Mouse (Mus musculus) kidney, adult 2 months (tissue): Measurements from ENCODE around the gene Pcdh8. TPM values are rescaled to one million over a fixed set of nuclear protein-coding genes. Genes with fewer than 3 reads are reported as not detected.

Source experiments
- DNase-seq: peaks from one replicate; pipeline ENCODE4 v3.0.0; 2021
- H3K27ac ChIP-seq: fragments of 200-500 bp; 2 replicates; pipeline ENCODE4 v1.5.1; 2012; ENCODE audit warnings: low read depth, low read length, control low read depth, inconsistent platforms; ENCODE audit not compliant: insufficient read depth
- H3K27me3 ChIP-seq: fragments of 200-500 bp; replicated peaks from 2 replicates; pipeline ENCODE4 v1.6.1; 2012; ENCODE audit warnings: mild to moderate bottlenecking, moderate library complexity, low read length, inconsistent platforms; ENCODE audit not compliant: control insufficient read depth, insufficient read depth
- H3K36me3 ChIP-seq: fragments of 200-500 bp; 2 replicates; pipeline ENCODE4 v1.6.1; 2012; ENCODE audit warnings: mild to moderate bottlenecking, moderate library complexity, low read length, inconsistent platforms; ENCODE audit not compliant: control insufficient read depth, insufficient read depth
- H3K4me1 ChIP-seq: fragments of 200-500 bp; 2 replicates; pipeline ENCODE4 v1.6.1; 2011; ENCODE audit warnings: low read length; ENCODE audit not compliant: control insufficient read depth, insufficient read depth
- H3K4me3 ChIP-seq: fragments of 200-500 bp; 2 replicates; pipeline ENCODE4 v1.5.1; 2011; ENCODE audit warnings: mild to moderate bottlenecking, low read depth, low read length, control low read depth; ENCODE audit not compliant: insufficient read depth
- CTCF ChIP-seq: fragments of 200-500 bp; conservative IDR thresholded peaks from 2 replicates; pipeline ENCODE4 v1.5.1; 2011; ENCODE audit warnings: low read depth, mild to moderate bottlenecking, control low read depth, low read length, moderate library complexity, mixed read lengths; ENCODE audit not compliant: insufficient read depth, insufficient read length
- POLR2A ChIP-seq: fragments of 200-500 bp; IDR thresholded peaks from one replicate; pipeline ENCODE4 v1.6.1; 2011; ENCODE audit warnings: low read depth, low read length, control low read depth
- WGBS: fragments of 180-500 bp; shearing (Covaris S2); methylation state at CpG from one replicate; pipeline ENCODE4 v1.1.7; 2018; 5-methylcytosine and 5-hydroxymethylcytosine counted together
- polyA plus RNA-seq: library from polyadenylated mRNA; depleted of rRNA; stranded (reverse); fragments of >200 nt; gene quantifications from 2 replicates; pipeline ENCODE4 v1.2.3, GENCODE M21; 2012

The Pcdh8 gene
- polyA plus RNA-seq, 1 experiment: 0.06 TPM

DNA sequence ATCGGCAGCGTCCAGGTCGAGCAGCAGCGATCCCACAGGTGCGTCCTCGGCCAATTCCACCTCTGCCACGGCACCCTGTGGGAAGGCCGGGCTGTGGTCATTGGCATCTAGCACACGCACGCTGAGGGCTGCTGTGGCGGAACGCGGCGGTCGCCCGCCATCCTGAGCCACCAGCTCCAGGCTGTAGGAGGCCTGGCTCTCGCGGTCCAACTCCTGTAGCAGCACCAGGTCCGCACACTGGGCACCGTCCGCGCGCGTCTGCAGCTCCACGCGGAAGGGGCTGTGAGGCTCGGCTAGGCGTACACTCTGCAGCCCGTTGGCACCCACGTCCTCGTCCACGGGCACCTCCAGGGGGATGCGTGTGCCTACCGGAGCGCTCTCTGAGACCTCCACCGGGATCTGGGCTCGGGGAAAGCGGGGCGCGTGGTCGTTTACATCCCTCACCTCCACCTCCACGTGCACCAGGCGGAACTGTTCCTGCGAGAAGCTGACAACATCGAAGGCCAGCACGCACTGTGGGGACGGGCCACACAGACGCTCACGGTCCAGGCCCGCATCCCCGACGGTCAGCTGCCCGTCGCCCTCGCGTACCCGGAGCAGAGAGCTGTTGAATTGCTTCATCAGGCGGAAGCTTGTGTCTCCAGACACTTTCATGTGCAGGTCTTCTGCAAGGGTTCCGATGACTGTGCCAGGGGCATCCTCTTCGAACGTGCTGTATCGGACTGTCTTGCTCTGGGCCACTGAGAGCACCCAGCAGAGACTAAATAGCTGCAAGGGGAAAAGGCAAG, 612 bp downstream of the Pcdh8 start:
- DNase-seq: no peak
- Histone ChIP-seq H3K4me3 (peak overlapping the region; percentile 38; the same call in 1 of the 2 replicates), H3K4me1 (peaks cover 8% of the 10 kb centered on the region; the same call in 1 of the 2 replicates), H3K27me3 (peaks cover 2% of the 10 kb centered on the region; the same call in 1 of the 2 replicates), H3K36me3 (no peaks in the 10 kb centered on the region), H3K27ac (no peak overlapping the region)
- 3% methylated on average over 61 of the region's 62 CpGs for WGBS
- TF ChIP-seq CTCF: no peak
- TF ChIP-seq POLR2A: no peak

DNA sequence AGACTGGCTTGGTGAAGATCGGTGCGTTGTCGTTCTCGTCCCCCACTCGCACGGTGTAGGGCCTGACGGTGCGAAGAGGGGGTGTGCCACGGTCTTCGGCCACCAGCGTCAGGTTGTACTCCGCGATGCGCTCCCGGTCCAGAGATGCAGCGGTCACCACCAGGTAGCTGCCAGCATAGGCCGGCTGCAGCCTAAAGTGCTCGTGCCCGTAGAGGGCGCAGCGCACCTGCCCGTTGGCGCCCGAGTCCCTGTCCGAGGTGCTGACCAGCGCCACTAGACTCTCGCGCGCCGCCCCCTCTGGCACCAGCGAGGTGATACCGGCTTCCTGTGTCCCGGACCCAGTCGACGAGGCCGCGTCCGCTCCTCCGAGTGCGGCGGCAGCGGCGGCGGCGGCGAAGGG, 1.5 kb downstream of the Pcdh8 start:
- Histone ChIP-seq H3K36me3 (no peaks in the 10 kb centered on the region), H3K27ac (no peak overlapping the region), H3K27me3 (peaks cover 2% of the 10 kb centered on the region; the same call in 1 of the 2 replicates), H3K4me1 (peaks cover 8% of the 10 kb centered on the region; the same call in 1 of the 2 replicates), H3K4me3 (no peak overlapping the region)
- DNase-seq: peak; percentile 87
- no peak for TF ChIP-seq POLR2A
- TF ChIP-seq CTCF: peak; percentile 73
- WGBS: 2% methylated on average over 46 of the region's 46 CpGs

DNA sequence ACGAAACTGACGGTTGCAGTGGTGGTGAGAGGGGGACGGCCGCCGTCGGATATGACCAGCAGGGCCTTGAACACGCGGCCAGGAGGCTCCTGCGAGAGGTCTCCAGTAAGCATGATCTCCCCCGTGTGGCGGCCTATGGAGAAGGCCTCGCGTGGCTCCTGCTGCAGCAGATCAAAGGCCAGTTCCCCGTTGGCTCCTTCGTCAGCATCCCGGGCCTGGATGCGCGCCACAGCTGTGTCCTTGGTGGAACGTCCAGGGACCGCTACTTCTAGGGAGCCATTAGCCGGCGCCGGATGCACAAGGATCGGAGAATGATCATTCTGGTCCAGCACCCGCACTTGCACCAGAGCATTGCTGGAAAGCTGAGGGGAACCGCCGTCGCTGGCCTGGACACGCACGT, 2.1 kb downstream of the Pcdh8 start:
- peak; percentile 39 for DNase-seq
- TF ChIP-seq CTCF (no peak), POLR2A (no peak)

DNA sequence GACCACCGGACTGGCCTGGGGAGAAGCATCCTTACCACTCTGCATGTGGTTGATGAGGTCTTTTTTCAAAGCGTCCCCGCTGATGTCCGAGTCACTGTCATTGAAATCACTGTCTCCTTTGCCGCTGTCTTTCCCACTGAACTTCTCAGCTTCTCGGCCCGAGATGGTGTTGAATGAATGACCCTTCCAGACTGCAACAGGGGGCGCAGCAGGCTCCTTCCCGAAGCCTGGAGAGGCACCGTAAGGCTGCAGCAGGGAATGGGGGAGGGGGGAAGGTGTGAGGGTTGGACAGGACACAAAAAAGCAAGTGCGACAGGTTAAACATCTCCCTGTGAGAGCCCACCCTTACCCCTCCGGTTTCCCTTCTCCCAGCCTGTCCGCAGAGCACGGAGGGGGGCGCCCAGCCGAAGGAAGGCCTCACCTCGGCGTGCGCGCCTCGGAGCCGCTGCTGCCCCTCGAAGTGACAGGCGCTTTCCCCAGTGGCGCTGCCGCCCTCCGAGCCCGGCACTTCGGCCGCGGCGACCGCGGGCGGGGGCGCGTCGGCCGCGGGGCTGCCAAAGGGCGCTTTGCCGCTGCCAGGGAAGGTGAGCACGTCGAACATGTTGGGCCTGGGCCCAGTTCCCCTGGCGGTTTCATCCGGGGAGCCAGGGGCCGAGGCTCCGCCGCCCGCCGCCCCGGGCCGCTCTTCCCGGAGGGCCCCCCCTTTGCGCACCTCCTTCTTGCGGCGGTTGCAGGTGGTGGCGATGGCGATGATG, 2.9 kb downstream of the Pcdh8 start:
- no peak for DNase-seq
- WGBS: 2% methylated on average over 58 of the region's 59 CpGs
- H3K36me3 ChIP-seq: no peaks in the 10 kb centered on the region
- H3K27ac ChIP-seq: no peak overlapping the region
- H3K4me3 ChIP-seq: no peak overlapping the region
- H3K27me3 ChIP-seq: peaks cover 2% of the 10 kb centered on the region; the same call in 1 of the 2 replicates
- H3K4me1 ChIP-seq: peaks cover 8% of the 10 kb centered on the region; the same call in 1 of the 2 replicates
- TF ChIP-seq POLR2A (no peak), CTCF (no peak)

More for the DNA sequence above, 2.1 kb downstream of the Pcdh8 start:
- peaks cover 2% of the 10 kb centered on the region; the same call in 1 of the 2 replicates for H3K27me3 ChIP-seq
- peaks cover 8% of the 10 kb centered on the region; the same call in 1 of the 2 replicates for H3K4me1 ChIP-seq
- 9% methylated on average over 30 of the region's 30 CpGs for WGBS
- H3K4me3 ChIP-seq: no peak overlapping the region
- no peak overlapping the region for H3K27ac ChIP-seq
- no peaks in the 10 kb centered on the region for H3K36me3 ChIP-seq

DNA sequence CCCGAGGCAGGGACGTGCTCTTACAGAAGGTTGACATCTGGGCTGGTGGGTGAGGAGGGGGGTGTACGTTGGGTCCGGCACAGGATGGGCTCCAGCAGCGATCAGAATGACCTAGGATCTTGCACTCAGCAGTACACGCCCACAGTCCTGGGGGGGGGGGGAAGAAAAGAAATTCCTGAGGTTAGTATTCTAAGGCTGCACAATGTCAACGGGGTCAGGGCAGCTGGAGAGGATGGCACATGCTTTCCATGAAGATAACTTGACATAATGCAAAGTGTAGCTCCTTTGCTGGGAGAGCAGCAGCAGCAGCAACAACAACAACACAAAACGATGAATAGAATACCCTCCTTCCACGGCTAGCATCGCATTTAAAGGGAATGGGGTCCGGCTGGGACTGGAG, 3.5 kb downstream of the Pcdh8 start:
- no peak for DNase-seq
- Histone ChIP-seq H3K4me1 (peaks cover 8% of the 10 kb centered on the region; the same call in 1 of the 2 replicates), H3K27ac (no peak overlapping the region), H3K4me3 (no peak overlapping the region), H3K27me3 (peaks cover 2% of the 10 kb centered on the region; the same call in 1 of the 2 replicates), H3K36me3 (no peaks in the 10 kb centered on the region)
- TF ChIP-seq CTCF (no peak), POLR2A (no peak)
- WGBS: 26% methylated on average over 11 of the region's 11 CpGs

DNA sequence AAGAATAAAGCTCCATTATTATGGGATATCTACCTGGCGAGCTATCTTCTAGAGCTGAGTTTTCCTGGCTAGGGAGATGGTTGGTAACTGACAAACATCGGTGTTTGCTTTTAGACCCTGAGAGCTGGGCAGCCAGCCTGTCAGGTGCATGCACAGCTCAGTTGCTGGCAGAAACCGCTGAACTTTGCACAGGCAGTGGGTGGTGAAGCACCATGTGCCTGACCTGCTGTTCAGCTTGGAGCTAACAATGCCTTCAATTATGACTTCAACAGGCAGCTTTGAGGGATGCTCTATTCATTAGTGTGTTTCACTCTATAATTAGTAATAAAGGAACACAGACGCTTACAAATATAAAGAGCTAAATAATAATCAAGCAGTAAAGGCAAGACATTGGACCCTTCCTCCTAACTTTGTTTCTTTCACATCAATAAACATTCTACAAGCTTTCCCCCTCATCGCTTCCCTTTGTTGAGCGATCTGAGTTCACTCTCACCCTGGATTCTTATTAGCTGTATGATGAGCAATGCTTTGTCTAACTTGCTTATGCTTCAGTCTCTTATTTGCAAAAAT, 5.8 kb downstream of the Pcdh8 start:
- WGBS: 76% methylated on average over 6 of the region's 6 CpGs
- peak; percentile 9 for DNase-seq
- Histone ChIP-seq H3K4me3 (no peak overlapping the region), H3K36me3 (no peaks in the 10 kb centered on the region), H3K4me1 (no peaks in the 10 kb centered on the region), H3K27ac (no peak overlapping the region), H3K27me3 (peaks cover 2% of the 10 kb centered on the region; the same call in 1 of the 2 replicates)
- TF ChIP-seq CTCF (no peak), POLR2A (no peak)
